Mouse (Mus musculus) lung, postnatal 0 days (tissue): ENCODE results near the gene Glis1. TPM values are rescaled to one million over a fixed set of nuclear protein-coding genes. Genes with fewer than 3 reads are reported as not detected.
"Not testable (repeated sequence)": the region's sequence is repeated elsewhere in the genome, so short reads cannot be mapped to it uniquely, and the experiment has no call there.

Experiments
- ATAC-seq: fragments of 200-750 bp; cut with Nextera tagmentation; 2 replicates; pipeline ENCODE4 v1.8.0; 2017; ENCODE audit warnings: moderate library complexity
- DNase-seq: peaks from one replicate; pipeline ENCODE4 v3.0.0-alpha.2; 2016; ENCODE audit warnings: low spot score
- H3K27ac ChIP-seq: fragments of 300-500 bp; sonication (generic); 2 replicates; pipeline ENCODE4 v1.5.1; 2014; ENCODE audit warnings: antibody characterized with exemption, mild to moderate bottlenecking, low read length, mixed read lengths
- H3K27me3 ChIP-seq: fragments of 300-500 bp; sonication (generic); replicated peaks from 2 replicates; pipeline ENCODE4 v1.6.1; 2014; ENCODE audit warnings: low read length, mixed read lengths; ENCODE audit not compliant: insufficient read depth
- H3K36me3 ChIP-seq: fragments of 300-500 bp; sonication (generic); 2 replicates; pipeline ENCODE4 v1.6.1; 2014; ENCODE audit warnings: low read length, mixed read lengths; ENCODE audit not compliant: insufficient read depth
- H3K4me1 ChIP-seq: fragments of 300-500 bp; sonication (generic); 2 replicates; pipeline ENCODE4 v1.6.1; 2014; ENCODE audit warnings: antibody characterized with exemption, low read depth, low read length, mixed read lengths; ENCODE audit not compliant: insufficient read depth
- H3K4me2 ChIP-seq: fragments of 300-500 bp; sonication (generic); replicated peaks from 2 replicates; pipeline ENCODE4 v1.6.1; 2014; ENCODE audit warnings: low read depth, mild to moderate bottlenecking, low read length, moderate library complexity, mixed read lengths
- H3K4me3 ChIP-seq: fragments of 300-500 bp; sonication (generic); 2 replicates; pipeline ENCODE4 v1.5.1; 2014; ENCODE audit warnings: low read depth, low read length
- H3K9ac ChIP-seq: fragments of 300-500 bp; sonication (generic); replicated peaks from 2 replicates; pipeline ENCODE4 v1.6.1; 2014; ENCODE audit warnings: low read depth, mild to moderate bottlenecking
- H3K9me3 ChIP-seq: fragments of 300-500 bp; sonication (generic); 2 replicates; pipeline ENCODE4 v1.6.1; 2016; ENCODE audit warnings: low read length, mixed read lengths
- CTCF ChIP-seq: IDR thresholded peaks from 2 replicates; pipeline ENCODE4 v1.5.1; 2016; ENCODE audit warnings: antibody characterized with exemption, mild to moderate bottlenecking
- EP300 ChIP-seq: IDR thresholded peaks from 2 replicates; pipeline ENCODE4 v1.6.1; 2016; ENCODE audit warnings: antibody characterized with exemption, mild to moderate bottlenecking, control low read depth
- WGBS: fragments of 180-500 bp; shearing (Covaris S2); extraction: QIAGEN DNeasy Blood & Tissue Kit; methylation state at CpG from one replicate; pipeline ENCODE4 v1.1.7; 2014; 5-methylcytosine and 5-hydroxymethylcytosine counted together
- polyA plus RNA-seq: library from polyadenylated mRNA; unstranded; fragments of >200 nt; fragmentation: Nextera tagmentation; extraction: Ambion mirVana; gene quantifications from 2 replicates; pipeline ENCODE4 v1.2.1, GENCODE M21; 2015

Gene Glis1
- polyA plus RNA-seq, 1 experiment from 2014 or later = 0.76 TPM

DNA sequence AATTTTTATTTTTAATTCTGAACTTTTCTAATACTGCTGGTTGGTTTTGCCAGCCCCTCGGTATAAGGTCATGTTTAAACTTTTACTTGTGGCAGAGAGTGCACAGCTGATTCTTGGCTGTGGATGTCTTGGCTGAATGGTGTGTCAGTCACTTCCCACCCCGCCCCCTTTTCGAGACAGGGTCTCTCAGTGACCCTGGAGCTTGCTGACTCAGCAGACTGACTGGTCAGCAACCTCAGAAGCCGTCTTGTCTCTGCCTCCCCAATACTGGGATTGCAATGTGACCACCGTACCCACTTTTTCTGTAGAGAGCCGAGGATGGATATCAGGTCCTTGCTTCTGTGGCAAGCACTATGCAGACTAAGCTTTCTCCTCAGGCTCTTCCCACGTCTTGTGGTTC lies 154.2 kb downstream of the Glis1 start:
- DNase-seq (no peak), ATAC-seq (no peak)
- no peaks in the 10 kb centered on the region for H3K27me3 ChIP-seq
- 75% methylated on average over 7 of the region's 7 CpGs for WGBS
- no peaks in the 10 kb centered on the region for H3K4me1 ChIP-seq
- H3K4me3 ChIP-seq = no peak overlapping the region
- no peak overlapping the region for H3K9ac ChIP-seq
- no peak overlapping the region for H3K27ac ChIP-seq
- TF ChIP-seq CTCF = no peak
- TF ChIP-seq EP300 = no peak
- no peak overlapping the region for H3K4me2 ChIP-seq
- no peaks in the 10 kb centered on the region for H3K36me3 ChIP-seq
- H3K9me3 ChIP-seq = no peaks in the 10 kb centered on the region

DNA sequence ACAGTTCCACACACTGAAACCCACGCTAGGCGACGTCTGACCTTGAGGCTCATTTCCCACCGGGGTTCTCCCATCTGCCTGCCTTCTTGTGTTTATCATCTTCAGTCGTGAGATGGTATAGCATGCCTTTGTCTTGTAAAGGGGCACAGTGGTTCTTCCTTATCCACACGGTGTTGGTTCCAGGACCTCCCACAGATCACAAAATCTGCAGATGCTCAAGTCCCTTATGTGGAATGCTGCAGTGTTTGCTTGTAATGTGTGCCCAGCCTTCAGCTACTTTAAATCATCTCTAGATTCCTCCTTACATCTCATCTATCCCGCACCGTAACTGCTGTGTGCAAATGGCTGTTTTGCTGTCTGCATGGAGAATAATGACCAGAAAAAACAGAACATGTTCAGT lies 154.7 kb downstream of the Glis1 start:
- Histone ChIP-seq H3K36me3 (no peaks in the 10 kb centered on the region), H3K9me3 (no peaks in the 10 kb centered on the region), H3K4me2 (no peak overlapping the region), H3K27ac (no peak overlapping the region), H3K27me3 (no peaks in the 10 kb centered on the region), H3K4me3 (no peak overlapping the region), H3K4me1 (no peaks in the 10 kb centered on the region), H3K9ac (no peak overlapping the region)
- 72% methylated on average over 8 of the region's 8 CpGs for WGBS
- ATAC-seq (no peak), DNase-seq (no peak)
- TF ChIP-seq EP300 = no peak
- TF ChIP-seq CTCF = no peak

DNA sequence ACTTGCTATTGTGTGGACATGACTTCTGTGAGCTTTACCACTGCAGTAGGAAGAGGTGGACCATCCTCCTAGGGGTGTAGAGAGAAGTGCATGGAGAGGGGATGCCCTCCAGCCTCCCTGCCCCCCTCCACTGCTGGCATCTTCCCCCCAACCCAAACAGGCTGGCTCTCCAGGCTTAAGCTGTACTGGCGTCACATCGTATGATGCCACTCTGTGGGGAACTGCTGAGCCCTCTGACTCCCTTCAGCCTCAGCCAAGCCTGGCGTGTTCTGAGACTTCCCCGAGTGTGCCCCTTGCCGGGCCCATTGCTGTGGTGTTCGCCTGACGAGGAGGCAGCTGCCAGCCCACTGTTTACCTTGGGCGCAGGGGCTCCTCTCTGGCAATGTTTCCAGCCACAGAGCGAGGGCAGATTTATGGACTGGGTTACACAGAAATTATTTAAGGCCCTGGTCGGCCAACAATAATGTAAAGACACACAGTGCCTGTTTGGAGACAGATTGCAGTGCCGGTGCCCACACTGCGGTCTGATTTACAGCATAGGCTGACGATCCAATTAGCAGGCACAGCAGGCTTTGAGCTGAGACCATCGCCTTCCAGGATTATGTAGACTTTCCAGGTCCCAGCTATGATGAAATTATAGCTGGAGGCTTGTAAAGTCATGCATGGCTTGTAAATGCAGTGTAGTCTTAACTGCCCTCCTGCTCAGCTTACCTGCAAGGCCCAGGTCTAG lies 156.6 kb downstream of the Glis1 start:
- ATAC-seq (0 out of 2 replicates have a peak, but pooled peaks have one; percentile 33), DNase-seq (no peak)
- no peaks in the 10 kb centered on the region for H3K9me3 ChIP-seq
- TF ChIP-seq EP300 (no peak), CTCF (no peak)
- H3K27ac ChIP-seq = no peak overlapping the region
- no peaks in the 10 kb centered on the region for H3K4me1 ChIP-seq
- no peaks in the 10 kb centered on the region for H3K36me3 ChIP-seq
- no peak overlapping the region for H3K4me3 ChIP-seq
- WGBS = 42% methylated on average over 14 of the region's 14 CpGs
- no peak overlapping the region for H3K9ac ChIP-seq
- H3K4me2 ChIP-seq = no peak overlapping the region
- H3K27me3 ChIP-seq = no peaks in the 10 kb centered on the region

- no peak overlapping the region for H3K4me3 ChIP-seq
- no peak for TF ChIP-seq EP300
- TF ChIP-seq CTCF = no peak
- no peak overlapping the region for H3K4me2 ChIP-seq
- WGBS = 67% methylated on average over 4 of the region's 4 CpGs
- H3K9ac ChIP-seq = no peak overlapping the region
- H3K36me3 ChIP-seq = no peaks in the 10 kb centered on the region
- 0 out of 2 replicates have a peak, but pooled peaks cover 3% of the 10 kb centered on the region for H3K4me1 ChIP-seq
- H3K27me3 ChIP-seq = no peaks in the 10 kb centered on the region
- no peaks in the 10 kb centered on the region for H3K9me3 ChIP-seq
- ATAC-seq = no peak
- DNase-seq = no peak
- H3K27ac ChIP-seq = no peak overlapping the region
Observed at GRCm38 (mm10) chr4:107593426-107593825, 159.0 kb downstream of the Glis1 start.

DNA sequence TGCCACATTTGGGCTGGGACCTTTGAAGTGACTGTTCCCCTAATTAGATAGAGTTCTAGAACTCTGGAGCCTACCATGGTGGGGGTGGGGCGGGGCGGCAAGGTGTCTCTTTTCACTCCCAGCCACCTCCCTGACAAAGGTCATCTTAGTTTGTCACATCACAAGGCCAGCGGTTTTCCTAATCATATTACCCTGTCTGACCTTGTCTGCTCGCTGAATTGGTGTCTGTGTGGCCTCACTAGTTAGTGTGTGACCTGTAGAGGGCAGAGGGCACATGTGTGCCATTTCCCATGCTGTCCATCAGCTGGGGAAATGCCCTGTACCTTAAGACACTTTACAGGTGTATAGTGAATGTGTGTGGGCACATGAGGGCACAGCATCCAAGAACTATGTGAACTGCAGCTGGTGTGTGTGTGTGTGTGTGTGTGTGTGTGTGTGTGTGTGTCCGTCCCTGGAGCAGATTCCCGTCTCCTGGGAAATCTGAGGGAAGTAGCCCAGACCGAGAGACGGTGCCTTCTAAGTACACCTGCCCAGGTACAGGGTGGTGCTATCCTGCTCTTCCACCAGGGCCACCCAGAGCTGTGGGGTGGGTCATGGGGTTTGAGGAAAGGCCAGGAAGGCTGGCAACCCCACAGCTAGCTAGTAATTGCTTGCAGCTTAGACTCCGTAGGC lies 163.0 kb downstream of the Glis1 start:
- no peak overlapping the region for H3K4me2 ChIP-seq
- ATAC-seq (no peak), DNase-seq (no peak)
- H3K4me1 ChIP-seq = 0 out of 2 replicates have a peak, but pooled peaks cover 3% of the 10 kb centered on the region
- TF ChIP-seq CTCF (no peak), EP300 (no peak)
- H3K9me3 ChIP-seq = no peaks in the 10 kb centered on the region
- H3K36me3 ChIP-seq = no peaks in the 10 kb centered on the region
- 48% methylated on average over 9 of the region's 9 CpGs for WGBS
- no peak overlapping the region for H3K4me3 ChIP-seq
- H3K27me3 ChIP-seq = no peaks in the 10 kb centered on the region
- H3K27ac ChIP-seq = no peak overlapping the region
- no peak overlapping the region for H3K9ac ChIP-seq

DNA sequence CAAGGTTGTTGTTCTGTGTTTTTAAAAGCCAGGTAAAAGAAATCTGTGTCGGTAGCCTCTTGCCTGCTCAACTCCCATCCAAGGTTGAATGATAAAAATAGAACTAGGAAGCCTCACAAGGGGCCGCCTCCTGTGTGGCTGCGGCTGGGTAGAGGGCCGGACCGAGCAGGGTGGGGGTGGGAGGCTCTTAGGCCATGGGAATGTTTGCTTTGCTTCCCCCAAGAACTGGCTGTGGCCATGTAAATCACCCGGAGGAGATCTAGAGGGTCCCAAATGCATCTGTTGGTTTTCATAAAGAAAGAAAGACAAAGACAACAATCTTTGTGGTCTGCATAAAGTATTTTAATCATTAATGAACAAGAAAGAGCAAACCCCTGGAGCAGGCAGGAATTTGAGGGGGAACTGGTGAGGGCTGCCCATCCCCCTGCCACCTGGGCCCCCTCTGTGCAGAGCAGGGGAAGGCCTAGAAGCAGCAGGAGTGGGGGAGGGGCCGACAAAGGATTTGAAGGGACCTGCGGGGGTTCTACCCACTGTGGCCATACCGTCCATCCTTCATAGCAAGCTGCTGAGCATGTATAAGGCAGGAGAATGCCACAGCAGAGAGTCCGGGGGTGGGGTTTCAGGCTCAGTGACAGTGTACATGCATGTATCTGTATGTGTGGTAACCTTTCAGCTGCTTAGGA lies 163.6 kb downstream of the Glis1 start:
- Histone ChIP-seq H3K27me3 (no peaks in the 10 kb centered on the region), H3K4me1 (0 out of 2 replicates have a peak, but pooled peaks cover 3% of the 10 kb centered on the region), H3K9ac (no peak overlapping the region), H3K36me3 (no peaks in the 10 kb centered on the region), H3K4me2 (no peak overlapping the region), H3K9me3 (no peaks in the 10 kb centered on the region), H3K27ac (no peak overlapping the region), H3K4me3 (no peak overlapping the region)
- WGBS = 21% methylated on average over 10 of the region's 10 CpGs
- TF ChIP-seq CTCF (no peak), EP300 (no peak)
- DNase-seq (no peak), ATAC-seq (no peak)

DNA sequence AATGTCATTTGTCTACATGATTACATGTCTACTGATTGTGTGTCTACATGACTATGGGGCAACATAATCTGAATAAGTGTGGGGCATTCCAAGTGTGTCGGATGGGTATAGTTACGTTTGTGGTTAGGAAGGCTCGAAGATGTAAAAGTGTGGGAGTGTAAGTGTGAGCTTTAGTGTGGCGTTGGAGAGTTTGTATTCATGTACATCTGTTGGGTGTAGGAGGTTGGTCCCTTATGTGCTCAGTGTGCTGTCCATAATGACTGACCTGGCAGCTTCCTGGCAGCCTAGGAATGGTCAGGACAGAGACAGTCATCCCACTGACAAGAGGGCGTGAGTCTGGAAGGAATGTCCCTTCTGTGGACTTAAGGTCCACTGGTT lies 164.2 kb downstream of the Glis1 start:
- H3K4me3 ChIP-seq, H3K9ac ChIP-seq, H3K4me2 ChIP-seq, DNase-seq, H3K4me1 ChIP-seq, H3K27me3 ChIP-seq, H3K27ac ChIP-seq, H3K36me3 ChIP-seq, ATAC-seq, H3K9me3 ChIP-seq: not testable (repeated sequence)
- WGBS = 90% methylated on average over 5 of the region's 5 CpGs
